Mouse (Mus musculus): ENCODE measurements around the gene Sec14l2.

The Sec14l2 gene

GRCm38 (mm10) chr11:4097091-4097621 is 26.1 kb downstream of the Sec14l2 start:
- DNase-seq = no peak

GRCm38 (mm10) chr11:4096054-4096984 is 26.9 kb downstream of the Sec14l2 start:
- peak; percentile 98 for DNase-seq

- peak; percentile 79 for DNase-seq
Measured at GRCm38 (mm10) chr11:4095171-4096053, 27.8 kb downstream of the Sec14l2 start, which contains the start of gene Mtfp1. Mtfp1 (minus strand) TSS chr11:4095445.

- DNase-seq = peak; percentile 81
Measured at GRCm38 (mm10) chr11:4094378-4095170, 28.6 kb downstream of the Sec14l2 start.

GRCm38 (mm10) chr11:4093459-4094377 is 29.5 kb downstream of the Sec14l2 start:
- no peak for DNase-seq

GRCm38 (mm10) chr11:4087267-4087666 is 35.9 kb downstream of the Sec14l2 start:
- DNase-seq = no peak

- no peak for DNase-seq
Measured at GRCm38 (mm10) chr11:4086246-4086645, 37.0 kb downstream of the Sec14l2 start.

GRCm38 (mm10) chr11:4083316-4084078 is 39.7 kb downstream of the Sec14l2 start:
- peak; percentile 45 for DNase-seq

GRCm38 (mm10) chr11:4080219-4080618 is 43.0 kb downstream of the Sec14l2 start:
- peak; percentile 78 for DNase-seq

- no peak for DNase-seq
Measured at GRCm38 (mm10) chr11:4078267-4078933, 44.8 kb downstream of the Sec14l2 start.

- DNase-seq = peak; percentile 52
Measured at GRCm38 (mm10) chr11:4076633-4077032, 46.6 kb downstream of the Sec14l2 start.

- no peak for DNase-seq
Measured at GRCm38 (mm10) chr11:4069664-4070063, 53.6 kb downstream of the Sec14l2 start.

GRCm38 (mm10) chr11:4064627-4065122 is 58.5 kb downstream of the Sec14l2 start, which contains the start of gene Sec14l3:
Sec14l3 (plus strand) TSS chr11:4064841.
- no peak for DNase-seq

- DNase-seq = no peak
Measured at GRCm38 (mm10) chr11:4062981-4063380, 60.2 kb downstream of the Sec14l2 start.

- DNase-seq = no peak
Measured at GRCm38 (mm10) chr11:4062523-4062922, 60.7 kb downstream of the Sec14l2 start.

- no peak for DNase-seq
Measured at GRCm38 (mm10) chr11:4060866-4061575, 62.2 kb downstream of the Sec14l2 start.

GRCm38 (mm10) chr11:4053586-4053985 is 69.6 kb downstream of the Sec14l2 start:
- DNase-seq = peak; percentile 79

GRCm38 (mm10) chr11:4048438-4048837 is 74.8 kb downstream of the Sec14l2 start:
- no peak for DNase-seq

GRCm38 (mm10) chr11:4047766-4048165 is 75.4 kb downstream of the Sec14l2 start:
- DNase-seq = no peak
